Mouse (Mus musculus) embryonic stem cell, embryonic (primary cell): ENCODE data around the gene Tlr9.

Source experiments
- CTCF ChIA-PET, 4 experiments: fragments of 300-600 bp in 2 of 4; fragments of 350-600 bp in 2 of 4; sonication (Branson Sonifier 250); formaldehyde crosslinking; loops; one replicate each; lab custom pipeline; 2022; ENCODE audit warnings: inconsistent platforms in 2 of 4; lab: Charles Lee
- POLR2A ChIA-PET, 4 experiments: fragments of 300-600 bp in 2 of 4; fragments of 350-600 bp in 2 of 4; sonication (Branson Sonifier 250); formaldehyde crosslinking; loops; one replicate each; lab custom pipeline; 2022; ENCODE audit warnings: antibody characterized with exemption in 4 of 4, inconsistent platforms in 1 of 4; lab: Charles Lee

The Tlr9 gene

GRCm38 (mm10) chr9:106222261-106222851 is at the start of gene Tlr9:
Tlr9 (plus strand) TSS chr9:106222598.
- CTCF ChIA-PET: interaction anchor here (0.7 to 4.7 kb wide), 6 partner anchors 8 to 58 kb away, joined by 3 to 34 read pairs (median 5); partner anchors contain the start of gene Poc1a (in 1 of the 4)
- POLR2A ChIA-PET: interaction anchor here (0.6 to 6.7 kb wide), 7 partner anchors 10 to 52 kb away, joined by 3 to 46 read pairs (median 5); partner anchors contain the start of gene Wdr82 (in 1 of the 4)

- CTCF ChIA-PET: interaction anchor here in 3 of 4 experiments (0.6 to 4.8 kb wide), 8 partner anchors 17 to 258 kb away, joined by 3 to 39 read pairs (median 5); no protein-coding TSS in a partner anchor
- POLR2A ChIA-PET: interaction anchor here (0.7 to 20.2 kb wide), 26 partner anchors 8 to 303 kb away, joined by 3 to 761 read pairs (median 12); partner anchors contain the start of genes Twf2 (in 3 of the 4), Glyctk (in 2 of the 4), Dusp7 (in 1 of the 4) and Parp3 (in 1 of the 4)
These were observed 49.0 kb upstream of the Tlr9 start for GRCm38 (mm10) chr9:106173363-106173762.

GRCm38 (mm10) chr9:106175552-106176200 is 46.7 kb upstream of the Tlr9 start:
- CTCF ChIA-PET: interaction anchor here in 1 of 4 experiments (2.4 kb wide), 1 partner anchor 36 kb away, joined by 8 read pairs; no protein-coding TSS in a partner anchor
- POLR2A ChIA-PET: interaction anchor here in 3 of 4 experiments (0.9 to 23.6 kb wide), 17 partner anchors 0 to 262 kb away, joined by 3 to 761 read pairs (median 8); partner anchors contain the start of genes Acy1 (in 1 of the 3), Poc1a (in 1 of the 3), Rpl29 (in 1 of the 3) and Twf2 (in 1 of the 3)

GRCm38 (mm10) chr9:106176769-106177168 is 45.6 kb upstream of the Tlr9 start:
- CTCF ChIA-PET: interaction anchor here in 1 of 4 experiments (0.6 to 1.6 kb wide), 2 partner anchors 34 to 278 kb away, joined by 6 to 10 read pairs; no protein-coding TSS in a partner anchor
- POLR2A ChIA-PET: interaction anchor here (0.5 to 23.6 kb wide), 20 partner anchors 1 to 258 kb away, joined by 3 to 761 read pairs (median 10); partner anchors contain the start of genes Twf2 (in 2 of the 4), Wdr82 (in 2 of the 4) and Poc1a (in 1 of the 4)

- ChIA-PET POLR2A (interaction anchor here (0.6 to 23.6 kb wide), 28 partner anchors 2 to 478 kb away, joined by 3 to 761 read pairs (median 6); partner anchors contain the start of genes Twf2 (in 3 of the 4), Wdr82 (in 2 of the 4), Grm2 (in 1 of the 4) and Poc1a (in 1 of the 4)), CTCF (interaction anchor here in 3 of 4 experiments (0.6 to 2.2 kb wide), 7 partner anchors 12 to 107 kb away, joined by 3 to 20 read pairs (median 5); no protein-coding TSS in a partner anchor)
These were observed 44.6 kb upstream of the Tlr9 start for GRCm38 (mm10) chr9:106177799-106178198.

GRCm38 (mm10) chr9:106179454-106179853 is 42.9 kb upstream of the Tlr9 start:
- ChIA-PET CTCF (interaction anchor here in 2 of 4 experiments (0.6 to 1.3 kb wide), 7 partner anchors 8 to 643 kb away, joined by 3 to 10 read pairs (median 3); partner anchors contain the start of gene Wdr82 (in 1 of the 2)), POLR2A (interaction anchor here (0.6 to 23.6 kb wide), 24 partner anchors 4 to 188 kb away, joined by 3 to 761 read pairs (median 6); partner anchors contain the start of genes Wdr82 (in 4 of the 4), Poc1a (in 1 of the 4), Ppm1m (in 1 of the 4) and Twf2 (in 1 of the 4))

- CTCF ChIA-PET: interaction anchor here in 2 of 4 experiments (0.6 to 1.3 kb wide), 6 partner anchors 8 to 33 kb away, joined by 3 to 10 read pairs (median 3); partner anchors contain the start of genes Ppm1m (in 1 of the 2) and Wdr82 (in 1 of the 2)
- POLR2A ChIA-PET: interaction anchor here (0.6 to 23.6 kb wide), 23 partner anchors 4 to 188 kb away, joined by 3 to 761 read pairs (median 6); partner anchors contain the start of genes Wdr82 (in 4 of the 4), Ppm1m (in 1 of the 4) and Twf2 (in 1 of the 4)
These were observed 42.4 kb upstream of the Tlr9 start for GRCm38 (mm10) chr9:106179964-106180363.

GRCm38 (mm10) chr9:106182146-106182545 is 40.3 kb upstream of the Tlr9 start:
- ChIA-PET CTCF (interaction anchor here in 2 of 4 experiments (0.6 to 1.3 kb wide), 4 partner anchors 11 to 89 kb away, joined by 3 to 4 read pairs (median 3); no protein-coding TSS in a partner anchor), POLR2A (interaction anchor here in 3 of 4 experiments (0.6 to 23.6 kb wide), 14 partner anchors 5 to 43 kb away, joined by 3 to 761 read pairs (median 14); partner anchors contain the start of genes Wdr82 (in 3 of the 3), Ppm1m (in 1 of the 3) and Twf2 (in 1 of the 3))

GRCm38 (mm10) chr9:106183996-106184395 is 38.4 kb upstream of the Tlr9 start:
- ChIA-PET CTCF (interaction anchor here in 1 of 4 experiments (0.5 kb wide), 1 partner anchor 10 kb away, joined by 4 read pairs; no protein-coding TSS in a partner anchor), POLR2A (interaction anchor here in 3 of 4 experiments (0.9 to 23.6 kb wide), 13 partner anchors 3 to 246 kb away, joined by 3 to 761 read pairs (median 4); partner anchors contain the start of genes Wdr82 (in 2 of the 3) and Twf2 (in 1 of the 3))

GRCm38 (mm10) chr9:106191355-106191754 is 31.0 kb upstream of the Tlr9 start:
- CTCF ChIA-PET: interaction anchor here in 3 of 4 experiments (0.6 to 4.7 kb wide), 4 partner anchors 20 to 1622 kb away, joined by 3 to 22 read pairs (median 4); no protein-coding TSS in a partner anchor
- POLR2A ChIA-PET: interaction anchor here (0.6 to 23.6 kb wide), 29 partner anchors 8 to 383 kb away, joined by 3 to 761 read pairs (median 7); partner anchors contain the start of genes Wdr82 (in 4 of the 4), Ppm1m (in 2 of the 4), Twf2 (in 2 of the 4) and Acy1 (in 1 of the 4)

- ChIA-PET CTCF (interaction anchor here in 2 of 4 experiments (0.9 to 4.7 kb wide), 6 partner anchors 11 to 230 kb away, joined by 3 to 22 read pairs (median 4); partner anchors contain the start of genes Poc1a (in 1 of the 2) and Twf2 (in 1 of the 2)), POLR2A (interaction anchor here (0.6 to 23.6 kb wide), 28 partner anchors 8 to 356 kb away, joined by 3 to 761 read pairs (median 7); partner anchors contain the start of genes Wdr82 (in 4 of the 4), Twf2 (in 2 of the 4), Acy1 (in 1 of the 4) and Poc1a (in 1 of the 4))
These were observed 30.4 kb upstream of the Tlr9 start for GRCm38 (mm10) chr9:106192024-106192423.

- ChIA-PET CTCF (interaction anchor here in 3 of 4 experiments (0.5 to 4.7 kb wide), 8 partner anchors 10 to 1194 kb away, joined by 3 to 22 read pairs (median 4); partner anchors contain the start of genes Poc1a (in 1 of the 3) and Twf2 (in 1 of the 3)), POLR2A (interaction anchor here (0.6 to 23.6 kb wide), 23 partner anchors 8 to 260 kb away, joined by 3 to 761 read pairs (median 6); partner anchors contain the start of genes Wdr82 (in 4 of the 4), Rpl29 (in 2 of the 4), Twf2 (in 2 of the 4) and Pcbp4 (in 1 of the 4))
These were observed 29.4 kb upstream of the Tlr9 start for GRCm38 (mm10) chr9:106192998-106193397.

- ChIA-PET POLR2A (interaction anchor here in 3 of 4 experiments (0.5 to 23.6 kb wide), 15 partner anchors 9 to 869 kb away, joined by 3 to 761 read pairs (median 4); partner anchors contain the start of genes Wdr82 (in 3 of the 3), Twf2 (in 2 of the 3), Pcbp4 (in 1 of the 3) and Rpl29 (in 1 of the 3)), CTCF (interaction anchor here in 2 of 4 experiments (0.6 to 4.7 kb wide), 3 partner anchors 17 to 236 kb away, joined by 3 to 22 read pairs (median 4); no protein-coding TSS in a partner anchor)
These were observed 28.2 kb upstream of the Tlr9 start for GRCm38 (mm10) chr9:106193930-106194807.

GRCm38 (mm10) chr9:106195693-106196092 is 26.7 kb upstream of the Tlr9 start:
- CTCF ChIA-PET: interaction anchor here in 3 of 4 experiments (0.5 to 3.3 kb wide), 3 partner anchors 16 to 451 kb away, joined by 6 to 25 read pairs (median 19); no protein-coding TSS in a partner anchor
- POLR2A ChIA-PET: interaction anchor here (0.6 to 23.6 kb wide), 15 partner anchors 9 to 237 kb away, joined by 3 to 761 read pairs (median 4); partner anchors contain the start of genes Wdr82 (in 2 of the 4) and Poc1a (in 1 of the 4)
